Mouse (Mus musculus): ENCODE results near the gene Gm10837. TPM values are rescaled to one million over a fixed set of nuclear protein-coding genes. Genes with fewer than 3 reads are reported as not detected.

Gene Gm10837
- total RNA-seq, 2 experiments from 2014 or later, result not detected

- ATAC-seq (replicated peaks; ENCODE audit: poor library complexity), result no peak; the same call in 1 of the 2 replicates
Measured at GRCm38 (mm10) chr14:122464351-122464762, 26.0 kb upstream of the Gm10837 start.

- peak; percentile 23; the same call in 1 of the 2 replicates for ATAC-seq (replicated peaks; ENCODE audit: poor library complexity)
Measured at GRCm38 (mm10) chr14:122464763-122465741, 25.3 kb upstream of the Gm10837 start, which contains the start of gene Zic5. Zic5 (minus strand) TSS chr14:122465677.

- no peak for ATAC-seq (replicated peaks; ENCODE audit: poor library complexity)
Measured at GRCm38 (mm10) chr14:122465931-122466490, 24.4 kb upstream of the Gm10837 start.

GRCm38 (mm10) chr14:122466756-122467362 is 23.5 kb upstream of the Gm10837 start:
- no peak for ATAC-seq (replicated peaks; ENCODE audit: poor library complexity)

GRCm38 (mm10) chr14:122467926-122468841 is 22.2 kb upstream of the Gm10837 start:
- no peak for ATAC-seq (replicated peaks; ENCODE audit: poor library complexity)

GRCm38 (mm10) chr14:122468971-122469755 is 21.2 kb upstream of the Gm10837 start:
- no peak for ATAC-seq (replicated peaks; ENCODE audit: poor library complexity)

GRCm38 (mm10) chr14:122471449-122472085 is 18.8 kb upstream of the Gm10837 start:
- no peak for ATAC-seq (replicated peaks; ENCODE audit: poor library complexity)

GRCm38 (mm10) chr14:122472161-122472560 is 18.2 kb upstream of the Gm10837 start:
- no peak for ATAC-seq (replicated peaks; ENCODE audit: poor library complexity)

- ATAC-seq (replicated peaks; ENCODE audit: poor library complexity), result no peak
Measured at GRCm38 (mm10) chr14:122472647-122473046, 17.7 kb upstream of the Gm10837 start.

- ATAC-seq (replicated peaks; ENCODE audit: poor library complexity), result no peak
Measured at GRCm38 (mm10) chr14:122473211-122473751, 17.1 kb upstream of the Gm10837 start.

- ATAC-seq (replicated peaks; ENCODE audit: poor library complexity), result 0 out of 2 replicates have a peak, but pooled peaks have one; percentile 9
Measured at GRCm38 (mm10) chr14:122474041-122474890, 16.1 kb upstream of the Gm10837 start.

- ATAC-seq (replicated peaks; ENCODE audit: poor library complexity), result peak; percentile 9; the same call in 1 of the 2 replicates
Measured at GRCm38 (mm10) chr14:122474891-122475556, 15.4 kb upstream of the Gm10837 start, which contains the start of gene Zic2. Zic2 (plus strand) TSS chr14:122475435.

- ATAC-seq (replicated peaks; ENCODE audit: poor library complexity), result 0 out of 2 replicates have a peak, but pooled peaks have one; percentile 6
Measured at GRCm38 (mm10) chr14:122475557-122476040, 14.8 kb upstream of the Gm10837 start.

- 0 out of 2 replicates have a peak, but pooled peaks have one; percentile 3 for ATAC-seq (replicated peaks; ENCODE audit: poor library complexity)
Measured at GRCm38 (mm10) chr14:122476041-122476821, 14.2 kb upstream of the Gm10837 start.

- no peak for ATAC-seq (replicated peaks; ENCODE audit: poor library complexity)
Measured at GRCm38 (mm10) chr14:122476822-122477215, 13.6 kb upstream of the Gm10837 start.

GRCm38 (mm10) chr14:122477261-122477671 is 13.1 kb upstream of the Gm10837 start:
- no peak for ATAC-seq (replicated peaks; ENCODE audit: poor library complexity)

All from megakaryocyte progenitor cell, adult 5-6 weeks (primary cell).